In genomic region chr6:54704539-54704845, GRCm38 (mm10) we compare ENCODE assay signal across 15 mouse cellular contexts. TPM values are rescaled to one million over a fixed set of nuclear protein-coding genes. Genes with fewer than 3 reads are reported as not detected.
DNase-seq lines count a peak whose midpoint lies in the region; ATAC-seq lines count a peak whose summit lies in the region.
"Had no signal": no experiment of that assay in that cellular context is flagged by ENCODE, and none has a peak within 500 bp of the region (broad histone marks: within the 10 kb centered on the region; RNA-seq: fewer than 3 reads in every experiment).

No protein-coding gene starts in this region.

- no peak overlapping the region for H3K4me2 ChIP-seq in midbrain, embryonic 12.5 days (replicated peaks)
- H3K4me2 ChIP-seq in liver, embryonic 11.5 days, result no peak overlapping the region

- peak; percentile 20; the same call in 1 of the 2 replicates for ATAC-seq in midbrain, embryonic 12.5 days (ENCODE audit: low FRiP score, low read depth)
- ATAC-seq in liver, embryonic 11.5 days (replicated peaks; ENCODE audit: low FRiP score), result no peak

- H3K27me3 ChIP-seq in hindbrain, embryonic 10.5 days (ENCODE audit: insufficient read depth, poor library complexity, severe bottlenecking), result peaks cover 39% of the 10 kb centered on the region
- H3K27me3 ChIP-seq in midbrain, embryonic 12.5 days, result peaks cover 21% of the 10 kb centered on the region
- H3K27me3 ChIP-seq in liver, embryonic 11.5 days (replicated peaks; ENCODE audit: control insufficient read depth, insufficient read depth, low read length), result peaks cover 30% of the 10 kb centered on the region

- 0 out of 2 replicates have a peak overlapping the region, but pooled peaks have one; percentile 6 for H3K9ac ChIP-seq in midbrain, embryonic 12.5 days (replicated peaks)
- H3K9ac ChIP-seq in liver, embryonic 11.5 days (ENCODE audit: low read depth, low read length), result no peak overlapping the region
- H3K9ac ChIP-seq: heart, embryonic 13.5 days; liver, postnatal 0 days had no signal

- H3K36me3 ChIP-seq in hindbrain, embryonic 10.5 days, result no peaks in the 10 kb centered on the region
- no peaks in the 10 kb centered on the region for H3K36me3 ChIP-seq in midbrain, embryonic 12.5 days
- no peaks in the 10 kb centered on the region for H3K36me3 ChIP-seq in liver, embryonic 11.5 days (ENCODE audit: control insufficient read depth, insufficient read depth, low read length)
- H3K36me3 ChIP-seq: G1E; heart, embryonic 13.5 days had no signal

- DNase-seq in thymus, postnatal 14 days, result peak; percentile 33
- DNase-seq in thymus, postnatal 4 days, result no peak
- no peak for DNase-seq in hindbrain, embryonic 10.5 days (ENCODE audit: low spot score)
- no peak for DNase-seq in spleen, adult 18-20 months
- no peak for DNase-seq in ovary, postnatal 36 days (ENCODE audit: low spot score)
- DNase-seq in liver, embryonic 11.5 days (ENCODE audit: low spot score), result no peak
- DNase-seq: adrenal gland, postnatal 10 days; kidney, adult 18-20 months; kidney, postnatal 36 days; liver, postnatal 0 days had no signal

- H3K4me3 ChIP-seq in hindbrain, embryonic 10.5 days, result no peak overlapping the region
- H3K4me3 ChIP-seq in midbrain, embryonic 12.5 days, result no peak overlapping the region
- no peak overlapping the region for H3K4me3 ChIP-seq in liver, embryonic 11.5 days (ENCODE audit: low read depth, low read length)
- H3K4me3 ChIP-seq: heart, embryonic 13.5 days; myocyte had no signal

- H3K9me3 ChIP-seq in hindbrain, embryonic 10.5 days, result no peaks in the 10 kb centered on the region
- no peaks in the 10 kb centered on the region for H3K9me3 ChIP-seq in midbrain, embryonic 12.5 days
- H3K9me3 ChIP-seq in liver, embryonic 11.5 days (ENCODE audit: control insufficient read depth, low read length), result no peaks in the 10 kb centered on the region
- H3K9me3 ChIP-seq: G1E; heart, embryonic 13.5 days had no signal

- peaks cover 27% of the 10 kb centered on the region for H3K4me1 ChIP-seq in hindbrain, embryonic 10.5 days (replicated peaks)
- H3K4me1 ChIP-seq in midbrain, embryonic 12.5 days, result peaks cover 45% of the 10 kb centered on the region
- peaks cover 6% of the 10 kb centered on the region for H3K4me1 ChIP-seq in liver, embryonic 11.5 days (replicated peaks; ENCODE audit: control insufficient read depth, insufficient read depth, low read length)

- WGBS in hindbrain, embryonic 10.5 days, result 32% methylated on average over 6 of the region's 6 CpGs
- 36% methylated on average over 6 of the region's 6 CpGs for WGBS in midbrain, embryonic 12.5 days
- 27% methylated on average over 6 of the region's 6 CpGs for WGBS in liver, embryonic 11.5 days

- H3K27ac ChIP-seq in hindbrain, embryonic 10.5 days, result peak overlapping the region; percentile 26
- H3K27ac ChIP-seq in midbrain, embryonic 12.5 days (replicated peaks), result peak overlapping the region; percentile 81
- no peak overlapping the region for H3K27ac ChIP-seq in liver, embryonic 11.5 days (ENCODE audit: low read depth, low read length)
- H3K27ac ChIP-seq: heart, embryonic 13.5 days; stomach, postnatal 0 days had no signal

RNA-seq across cellular contexts. Expression of gene Mturn, which starts 23.1 kb away (rescaled TPM):
- polyA plus RNA-seq in hindbrain, embryonic 10.5 days (2016; fragmentation: Nextera tagmentation; extraction: Ambion mirVana), result 16.6 and 26.4 TPM in 2 replicates
- polyA plus RNA-seq in midbrain, embryonic 12.5 days (2016; fragmentation: Nextera tagmentation; extraction: Ambion mirVana), result 60.3 and 60.4 TPM in 2 replicates
- polyA plus RNA-seq in liver, embryonic 11.5 days (2014; fragmentation: Nextera tagmentation; extraction: Ambion mirVana), result 1.4 and 1.8 TPM in 2 replicates
